Mouse (Mus musculus) common myeloid progenitor, adult 5-6 weeks (primary cell): Measurements from ENCODE around the gene Ceacam11. TPM values are rescaled to one million over a fixed set of nuclear protein-coding genes. Genes with fewer than 3 reads are reported as not detected.
"Not testable (repeated sequence)": the region's sequence is repeated elsewhere in the genome, so short reads cannot be mapped to it uniquely, and the experiment has no call there.

ENCODE experiments used
- ATAC-seq: replicated peaks from 2 replicates; pipeline ENCODE4 v1.8.0; 2016; ENCODE audit warnings: low read depth, mild to moderate bottlenecking, moderate TSS enrichment, inconsistent platforms; ENCODE audit not compliant: poor library complexity, severe bottlenecking
- total RNA-seq: library from RNA; stranded (forward); fragments of 200-1000, 187-1606 nt; gene quantifications from 2 replicates; pipeline ENCODE4 v1.2.3, GENCODE M21; 2017

Ceacam11 gene
- not detected in 2 replicates for total RNA-seq

GRCm38 (mm10) chr7:17971824-17972223, at the start of gene Ceacam11:
Ceacam11 (plus strand) TSS chr7:17972124.
- ATAC-seq, result no peak

- not testable (repeated sequence) for ATAC-seq
These were observed 29.2 kb downstream of the Ceacam11 start for GRCm38 (mm10) chr7:18001131-18001530.

GRCm38 (mm10) chr7:18009589-18009988, 37.7 kb downstream of the Ceacam11 start, which contains the start of gene Ceacam13:
Ceacam13 (plus strand) TSS chr7:18009889.
- no peak for ATAC-seq

Other genes with a start within 250 kb of the Ceacam11 start
- not detected in 2 replicates for gene Ceacam14, start 159.5 kb upstream of the Ceacam11 start, total RNA-seq
- not detected in 2 replicates for gene Gm5155, start 100.4 kb upstream of the Ceacam11 start, total RNA-seq
- not detected in 2 replicates for gene Ceacam13, start 37.8 kb downstream of the Ceacam11 start, total RNA-seq
- gene Ceacam12, start 93.8 kb downstream of the Ceacam11 start, total RNA-seq, result not detected in 2 replicates
- gene Igfl3, start 204.4 kb downstream of the Ceacam11 start, total RNA-seq, result not detected in 2 replicates